Mouse (Mus musculus) brain, embryonic 14.5 days (tissue): ENCODE measurements around the gene Igsf8. TPM values are rescaled to one million over a fixed set of nuclear protein-coding genes. Genes with fewer than 3 reads are reported as not detected.

ENCODE experiments used
- DNase-seq: peaks from one replicate; pipeline ENCODE4 v3.0.0-alpha.2; 2011; ENCODE audit warnings: low read depth
- CTCF ChIP-seq: fragments of 200-500 bp; IDR thresholded peaks from 2 replicates; pipeline ENCODE4 v1.5.1; 2012; ENCODE audit warnings: inconsistent platforms, mild to moderate bottlenecking, moderate library complexity, borderline replicate concordance; ENCODE audit not compliant: insufficient read depth, insufficient read length; ENCODE audit errors: extremely low read depth
- POLR2A ChIP-seq: fragments of 200-500 bp; IDR thresholded peaks from 2 replicates; pipeline ENCODE4 v1.6.1; 2012; ENCODE audit warnings: mild to moderate bottlenecking, inconsistent platforms, borderline replicate concordance; ENCODE audit not compliant: poor library complexity, insufficient read depth, insufficient read length, severe bottlenecking; ENCODE audit errors: extremely low read depth
- polyA plus RNA-seq: library from polyadenylated mRNA; depleted of rRNA; stranded (reverse); fragments of >200 nt; gene quantifications from 2 replicates; pipeline ENCODE4 v1.2.3, GENCODE M21; 2012; rRNA removed

The Igsf8 gene
- polyA plus RNA-seq, result 110 and 207 TPM in 2 replicates

DNA sequence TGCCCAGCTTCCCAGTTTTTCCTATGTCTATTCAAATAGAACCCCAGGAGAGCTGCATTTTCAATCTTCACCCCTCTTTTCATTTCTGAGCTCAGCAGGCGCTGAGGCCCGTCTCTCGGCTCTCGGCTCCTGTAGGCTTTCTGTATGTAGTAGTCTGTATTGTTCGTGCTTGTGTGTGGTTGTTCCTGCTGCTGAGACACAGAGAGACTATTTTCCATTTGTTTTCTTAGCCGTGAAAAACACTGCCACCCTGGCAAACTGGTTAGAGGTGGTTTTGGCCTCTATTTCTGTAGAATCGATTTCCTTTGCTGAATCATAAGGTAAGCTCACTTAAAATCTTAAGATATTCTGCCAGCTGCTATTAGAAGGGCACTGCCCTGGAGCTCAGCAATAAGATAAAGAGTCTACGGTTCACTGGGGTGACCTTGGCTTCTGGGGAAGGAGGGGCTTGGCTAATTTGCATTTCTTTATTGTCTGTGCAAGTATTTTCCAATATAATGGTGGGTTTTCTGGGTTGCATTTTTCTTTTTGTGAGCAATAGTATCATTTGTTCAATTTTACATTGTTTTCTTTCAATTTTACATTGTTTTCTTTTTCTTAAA, at the start of gene Igsf8:
Igsf8 (plus strand) TSS at position 165 of the 602 bp plus-strand sequence.
- DNase-seq, result peak; percentile 73
- no peak for TF ChIP-seq POLR2A
- no peak for TF ChIP-seq CTCF

DNA sequence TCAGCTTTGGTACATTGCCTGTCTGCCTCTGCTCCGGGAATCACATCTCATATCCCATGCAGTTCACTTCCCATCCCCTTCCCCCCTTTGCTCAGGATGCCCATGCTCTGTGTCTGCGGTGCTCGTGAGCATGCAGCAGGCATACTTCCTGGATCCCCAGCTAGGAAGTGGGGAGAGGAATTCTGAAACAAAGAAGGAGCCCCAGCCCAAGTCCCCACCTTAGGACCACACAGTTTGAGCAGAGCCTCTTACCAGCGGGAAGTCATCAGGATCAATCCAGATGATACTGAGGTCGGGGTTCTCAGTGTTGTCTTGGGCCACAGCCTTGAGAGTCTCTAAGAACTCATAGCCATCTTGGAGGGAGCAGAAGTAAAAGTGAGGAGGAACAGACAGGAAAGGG, 48.7 kb upstream of the Igsf8 start:
- TF ChIP-seq POLR2A (no peak), CTCF (no peak)

DNA sequence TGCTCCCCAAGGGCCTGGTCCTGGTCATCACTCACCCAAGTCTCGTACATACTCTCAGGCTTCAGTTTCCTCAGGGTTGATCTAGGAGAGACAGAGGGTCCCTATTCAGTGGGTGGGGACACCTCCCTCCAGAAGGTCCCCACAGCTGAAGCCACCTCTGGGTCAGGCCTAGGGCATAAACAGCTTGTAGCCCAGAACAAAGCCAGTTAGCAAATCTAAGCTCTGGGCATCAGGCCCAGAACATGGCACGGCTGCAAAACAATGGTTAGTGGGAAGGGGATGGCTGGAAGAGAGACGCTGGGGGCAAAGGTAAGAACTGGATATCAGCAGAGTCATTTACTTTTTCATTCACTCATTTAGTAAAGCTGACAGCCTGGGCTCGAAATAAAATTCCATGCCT, 47.7 kb upstream of the Igsf8 start:
- DNase-seq, result peak; percentile 78
- TF ChIP-seq POLR2A, result no peak
- no peak for TF ChIP-seq CTCF

More for the DNA sequence above, 48.7 kb upstream of the Igsf8 start:
- DNase-seq, result no peak

GRCm38 (mm10) chr1:172214748-172215147, 46.7 kb upstream of the Igsf8 start:
- TF ChIP-seq POLR2A, result no peak
- TF ChIP-seq CTCF, result no peak
- peak; percentile 54 for DNase-seq

DNA sequence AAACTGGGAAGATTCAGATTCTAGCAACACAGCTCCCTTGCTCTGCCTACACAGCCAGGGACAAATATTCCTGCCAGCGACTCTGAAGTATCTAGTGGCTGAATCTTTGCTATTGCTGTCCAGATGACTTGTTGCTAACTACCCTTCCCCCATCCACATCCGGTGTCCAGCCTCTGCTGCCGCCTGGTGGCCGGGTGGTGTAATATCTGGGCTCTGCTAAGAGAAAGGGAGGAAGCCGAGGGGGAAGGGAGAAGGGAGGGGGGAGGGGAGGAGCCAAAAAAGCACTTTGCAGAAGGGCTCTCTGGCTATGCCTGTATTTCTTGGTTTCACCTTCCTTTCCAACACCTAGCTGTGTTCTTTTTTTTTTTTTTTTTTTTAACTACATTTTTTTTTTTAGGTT, 44.3 kb upstream of the Igsf8 start:
- TF ChIP-seq CTCF (peak; percentile 90), POLR2A (no peak)
- DNase-seq, result peak; percentile 97

- TF ChIP-seq CTCF, result no peak
- no peak for TF ChIP-seq POLR2A
- DNase-seq, result no peak
Observed at GRCm38 (mm10) chr1:172218164-172218910, 43.1 kb upstream of the Igsf8 start.

DNA sequence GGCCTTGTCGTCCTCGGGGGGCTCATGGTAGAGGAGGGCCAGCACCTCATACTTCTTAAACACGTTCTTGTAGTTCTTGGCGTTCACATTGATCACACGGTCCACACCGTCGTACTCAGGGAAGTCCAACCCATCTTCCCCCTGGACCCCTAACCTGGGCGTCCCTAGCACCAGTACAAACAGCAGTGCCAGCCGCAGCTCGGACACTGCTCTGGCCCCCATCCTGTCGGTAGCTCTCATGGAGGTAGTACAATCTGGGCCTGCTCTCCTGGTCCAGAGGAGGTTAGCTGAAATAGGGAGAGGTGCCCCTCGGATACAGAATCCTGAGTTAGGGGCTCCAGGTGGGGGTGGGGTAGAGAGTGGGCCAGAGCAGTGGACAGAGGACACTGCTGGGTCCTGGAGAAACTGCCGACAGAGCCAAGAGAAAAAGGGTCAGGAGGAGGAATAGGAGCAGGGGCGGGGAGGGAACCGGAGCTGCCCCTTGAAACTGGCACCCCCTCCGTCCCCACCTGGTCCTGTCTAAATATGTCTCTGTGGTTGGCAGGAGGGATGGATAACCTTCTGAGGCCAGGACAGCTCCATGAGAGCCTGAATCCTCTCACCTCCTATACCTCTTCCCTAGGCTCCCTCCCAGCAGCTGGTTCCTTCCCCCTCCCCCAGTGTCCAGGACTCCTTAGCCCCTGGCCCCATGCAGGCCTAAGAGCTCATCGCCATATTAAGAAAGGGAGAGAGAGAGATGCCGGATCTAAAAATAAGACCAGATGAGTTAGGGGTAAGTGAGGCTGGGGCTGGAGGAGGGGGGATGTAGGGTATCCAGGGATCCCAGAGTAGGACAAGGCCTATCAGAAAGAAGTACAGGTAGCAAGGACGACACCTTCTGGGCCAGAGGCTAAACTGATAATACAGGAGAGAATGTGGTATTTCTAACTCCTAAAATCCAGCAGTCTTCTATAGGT, 41.7 kb upstream of the Igsf8 start, which contains the start of gene Casq1:
Casq1 (minus strand) TSS at position 418 of the 956 bp plus-strand sequence.
- TF ChIP-seq CTCF (no peak), POLR2A (no peak)
- DNase-seq, result no peak

GRCm38 (mm10) chr1:172220414-172220813, 41.0 kb upstream of the Igsf8 start:
- TF ChIP-seq CTCF (no peak), POLR2A (no peak)
- peak; percentile 94 for DNase-seq

DNA sequence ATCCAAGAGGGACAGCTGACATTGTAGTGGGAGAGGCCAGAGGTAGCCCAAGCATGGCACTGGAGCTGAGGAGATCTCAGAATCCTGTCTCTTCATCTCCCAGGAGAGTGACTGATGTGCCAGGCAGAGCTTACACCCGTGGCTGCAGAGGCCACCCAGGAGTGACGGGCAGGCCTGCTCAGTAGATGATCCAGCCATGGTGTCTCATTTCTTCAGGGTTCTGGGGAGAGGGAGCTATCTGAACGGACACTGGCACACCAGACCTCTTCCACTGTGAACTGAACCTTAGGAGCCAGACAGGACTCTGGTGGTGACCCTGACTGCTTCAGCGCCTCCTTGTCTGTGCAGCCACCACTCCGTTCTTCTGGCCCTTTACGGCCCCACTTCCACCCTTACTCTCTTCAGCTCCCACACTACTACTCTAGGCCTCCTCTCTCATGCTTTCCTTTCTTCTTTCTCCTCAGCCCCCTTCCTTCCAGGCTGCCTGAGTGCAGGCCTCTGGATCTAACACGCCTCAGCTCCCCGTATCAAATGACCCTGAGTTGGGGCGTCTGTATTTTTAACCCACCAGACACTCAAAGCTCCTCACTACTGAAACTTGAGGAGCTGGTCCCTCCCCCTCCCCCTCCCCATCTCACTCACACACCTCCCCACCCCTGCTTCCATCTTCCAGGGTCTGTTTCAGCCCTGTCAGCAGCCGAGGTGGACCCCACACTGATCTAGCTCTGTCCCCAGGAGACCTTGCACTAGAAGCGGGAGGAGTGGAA, 40.0 kb upstream of the Igsf8 start:
- DNase-seq, result no peak
- TF ChIP-seq POLR2A, result no peak

- no peak for TF ChIP-seq CTCF
- no peak for TF ChIP-seq POLR2A
- peak; percentile 50 for DNase-seq
Observed at GRCm38 (mm10) chr1:172228209-172228608, 33.2 kb upstream of the Igsf8 start.

DNA sequence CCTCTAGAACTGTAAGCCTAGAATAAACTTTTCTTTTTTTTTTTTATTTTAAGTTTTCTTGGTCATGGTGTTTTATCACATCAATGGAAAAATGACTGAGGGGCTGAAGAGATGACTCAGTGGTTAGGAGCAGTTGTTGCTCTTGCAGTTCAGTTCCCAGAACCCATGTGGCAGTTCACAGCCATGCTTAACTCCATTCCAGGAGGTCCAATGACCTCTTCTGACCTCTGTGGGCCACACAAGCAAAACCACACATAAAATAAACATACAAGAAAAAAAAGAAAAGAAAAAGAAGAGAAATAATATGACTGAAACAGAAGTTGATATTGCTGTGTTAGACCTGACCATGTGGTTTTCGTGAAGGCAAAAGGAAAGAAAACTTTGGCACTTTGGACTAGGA, 32.2 kb upstream of the Igsf8 start:
- no peak for DNase-seq
- TF ChIP-seq CTCF (no peak), POLR2A (no peak)

DNA sequence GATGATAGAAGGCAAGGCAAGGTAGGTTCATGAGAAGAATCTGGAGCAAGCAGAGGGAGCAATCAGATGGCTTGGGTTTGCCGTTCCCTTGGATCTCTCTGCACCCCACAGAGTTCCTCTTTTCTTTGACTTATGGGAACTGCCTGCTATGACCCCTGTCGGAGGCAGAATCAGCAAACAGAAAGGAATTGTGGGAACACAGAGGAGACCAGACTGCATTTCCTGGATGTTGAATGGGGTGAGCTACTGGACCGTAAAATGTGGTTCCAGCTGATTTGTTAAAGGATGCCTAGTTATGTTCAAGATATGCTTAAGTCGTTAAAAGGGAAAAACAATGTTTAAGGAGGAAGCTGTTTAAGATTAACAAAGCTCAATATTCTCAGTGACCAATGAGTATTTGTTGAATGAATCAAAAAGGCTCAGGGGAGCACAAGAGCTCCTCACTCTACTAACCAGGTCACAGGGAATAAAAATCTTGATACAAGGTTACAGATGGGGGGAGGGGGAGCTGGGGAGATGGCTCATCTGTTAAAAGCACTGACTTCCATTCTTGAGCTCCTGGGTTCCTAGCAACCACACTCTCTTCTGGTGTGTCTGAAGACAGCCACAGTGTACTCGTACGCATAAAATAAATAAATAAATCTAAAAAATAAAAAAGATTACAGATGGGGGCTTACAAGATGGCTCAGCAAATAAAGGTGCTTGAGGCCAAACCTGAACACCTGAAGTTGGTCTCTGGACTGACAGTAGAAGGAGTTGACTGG, 20.3 kb upstream of the Igsf8 start:
- TF ChIP-seq CTCF (no peak), POLR2A (no peak)

DNA sequence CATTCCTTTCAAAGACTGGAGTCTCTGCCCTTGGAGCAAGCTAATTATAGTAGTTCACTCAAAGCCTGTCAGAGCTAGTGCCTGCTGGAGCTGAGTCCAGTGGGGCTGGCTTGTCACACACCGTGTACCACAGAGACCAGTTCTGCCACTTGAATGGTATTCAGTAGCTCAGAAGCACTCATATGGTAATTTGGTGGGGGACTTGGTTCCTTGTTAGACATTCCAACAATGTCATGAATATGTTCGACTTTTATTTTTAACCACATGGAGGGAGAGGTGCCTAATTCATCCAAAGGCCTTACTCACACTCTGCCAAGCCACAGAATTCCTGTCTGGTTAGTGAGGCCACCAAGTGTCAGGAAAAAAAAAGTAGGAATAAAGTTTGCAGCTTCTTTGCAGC, 19.0 kb upstream of the Igsf8 start:
- TF ChIP-seq POLR2A, result no peak
- no peak for TF ChIP-seq CTCF
- peak; percentile 94 for DNase-seq

More for the DNA sequence above, 20.3 kb upstream of the Igsf8 start:
- no peak for DNase-seq
